Mouse (Mus musculus) testis, adult 2 months (tissue): ENCODE data around the gene Spen. TPM values are rescaled to one million over a fixed set of nuclear protein-coding genes. Genes with fewer than 3 reads are reported as not detected.

Experiments
- H3K27ac ChIP-seq: fragments of 200-500 bp; 2 replicates; pipeline ENCODE4 v1.5.1; 2012; ENCODE audit warnings: low read depth, low read length; ENCODE audit not compliant: control insufficient read depth, insufficient read depth
- H3K27me3 ChIP-seq: fragments of 200-500 bp; 2 replicates; pipeline ENCODE4 v1.6.1; 2012; ENCODE audit warnings: mild to moderate bottlenecking, low read length, moderate library complexity; ENCODE audit not compliant: control insufficient read depth, insufficient read depth
- H3K36me3 ChIP-seq: fragments of 200-500 bp; 2 replicates; pipeline ENCODE4 v1.6.1; 2012; ENCODE audit warnings: mild to moderate bottlenecking, low read length; ENCODE audit not compliant: control insufficient read depth, insufficient read depth
- H3K4me1 ChIP-seq: fragments of 200-500 bp; 2 replicates; pipeline ENCODE4 v1.6.1; 2012; ENCODE audit warnings: low read length; ENCODE audit not compliant: control insufficient read depth, insufficient read depth
- H3K4me3 ChIP-seq: fragments of 200-500 bp; 2 replicates; pipeline ENCODE4 v1.5.1; 2012; ENCODE audit warnings: low read depth, mild to moderate bottlenecking, low read length, moderate library complexity, mixed read lengths; ENCODE audit not compliant: control insufficient read depth
- CTCF ChIP-seq: fragments of 200-500 bp; IDR thresholded peaks from 2 replicates; pipeline ENCODE4 v1.5.1; 2012; ENCODE audit warnings: low read depth, mild to moderate bottlenecking, inconsistent platforms, low read length, moderate library complexity; ENCODE audit not compliant: control insufficient read depth, insufficient read depth, insufficient replicate concordance
- POLR2A ChIP-seq: fragments of 200-500 bp; IDR thresholded peaks from 2 replicates; pipeline ENCODE4 v1.6.1; 2012; ENCODE audit warnings: low read depth, mild to moderate bottlenecking, inconsistent platforms, low read length, moderate library complexity; ENCODE audit not compliant: control insufficient read depth
- polyA plus RNA-seq: library from polyadenylated mRNA; depleted of rRNA; stranded (reverse); fragments of >200 nt; gene quantifications from 2 replicates; pipeline ENCODE4 v1.2.3, GENCODE M21; 2012

Gene Spen
- polyA plus RNA-seq, 1 experiment, result 16.9 TPM

DNA sequence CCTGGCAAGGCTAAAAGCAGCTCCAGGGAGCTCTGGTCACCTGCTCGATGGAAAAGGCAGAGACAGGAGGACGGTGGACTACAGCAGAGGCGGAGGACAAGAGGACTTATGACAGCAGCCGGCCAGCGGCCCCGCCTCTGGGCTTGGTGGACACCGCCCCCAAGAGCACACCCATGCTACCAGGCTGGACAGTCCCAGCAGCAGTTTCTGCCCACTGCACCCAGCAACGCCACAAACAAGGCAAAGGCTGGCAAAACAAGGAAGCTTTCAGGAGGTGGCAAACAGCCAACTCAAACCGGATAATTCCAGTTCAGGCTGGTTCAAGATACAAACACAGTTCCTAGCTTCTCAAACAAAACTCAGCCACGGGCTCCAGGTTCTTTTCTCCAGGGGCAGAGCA, 32.0 kb downstream of the Spen start:
- Histone ChIP-seq H3K27me3 (no peaks in the 10 kb centered on the region), H3K4me1 (peaks cover 7% of the 10 kb centered on the region), H3K27ac (peak overlapping the region; percentile 71), H3K36me3 (no peaks in the 10 kb centered on the region), H3K4me3 (no peak overlapping the region)
- TF ChIP-seq CTCF (no peak), POLR2A (no peak)

DNA sequence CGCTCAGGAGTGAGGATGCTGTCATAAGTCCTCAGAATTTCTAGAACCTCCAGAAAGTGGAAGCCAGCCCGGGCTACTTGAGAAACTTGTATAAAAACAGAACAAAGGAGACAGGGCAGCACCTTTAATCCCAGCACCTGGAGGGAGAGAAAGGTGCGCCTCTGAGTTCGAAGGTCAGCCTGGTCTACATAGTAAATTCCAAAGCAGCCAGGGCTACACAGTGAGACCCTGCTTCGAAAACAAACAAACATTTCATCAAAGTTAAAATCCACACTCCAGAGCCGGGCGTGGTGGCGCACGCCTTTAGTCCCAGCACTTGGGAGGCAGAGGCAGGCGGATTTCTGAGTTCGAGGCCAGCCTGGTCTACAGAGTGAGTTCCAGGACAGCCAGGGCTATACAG, 32.6 kb downstream of the Spen start:
- H3K27me3 ChIP-seq, result no peaks in the 10 kb centered on the region
- peaks cover 7% of the 10 kb centered on the region for H3K4me1 ChIP-seq
- TF ChIP-seq POLR2A, result no peak
- no peak for TF ChIP-seq CTCF
- H3K27ac ChIP-seq, result no peak overlapping the region
- no peaks in the 10 kb centered on the region for H3K36me3 ChIP-seq
- no peak overlapping the region for H3K4me3 ChIP-seq

DNA sequence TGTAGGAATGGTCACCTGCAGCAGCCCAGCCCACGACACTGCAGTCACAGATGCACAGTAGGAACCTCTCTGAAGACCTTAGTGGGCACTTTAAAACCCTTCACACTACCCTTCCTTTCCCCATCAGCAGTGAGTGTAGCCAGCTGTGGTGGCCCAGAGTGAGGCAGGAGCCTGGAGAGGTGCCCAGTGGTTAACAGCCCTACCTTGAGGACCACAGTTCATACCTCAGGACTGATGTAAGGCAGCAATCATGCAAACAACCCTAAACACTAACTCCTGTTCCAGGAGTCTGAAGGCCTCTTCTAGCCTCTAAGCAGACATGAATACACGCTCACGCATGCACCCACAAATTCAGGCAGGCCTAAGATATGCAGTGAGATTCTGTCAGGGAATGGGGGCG, 33.9 kb downstream of the Spen start:
- H3K27me3 ChIP-seq, result no peaks in the 10 kb centered on the region
- no peak overlapping the region for H3K4me3 ChIP-seq
- no peak overlapping the region for H3K27ac ChIP-seq
- TF ChIP-seq POLR2A (no peak), CTCF (no peak)
- H3K36me3 ChIP-seq, result no peaks in the 10 kb centered on the region
- H3K4me1 ChIP-seq, result peaks cover 7% of the 10 kb centered on the region

DNA sequence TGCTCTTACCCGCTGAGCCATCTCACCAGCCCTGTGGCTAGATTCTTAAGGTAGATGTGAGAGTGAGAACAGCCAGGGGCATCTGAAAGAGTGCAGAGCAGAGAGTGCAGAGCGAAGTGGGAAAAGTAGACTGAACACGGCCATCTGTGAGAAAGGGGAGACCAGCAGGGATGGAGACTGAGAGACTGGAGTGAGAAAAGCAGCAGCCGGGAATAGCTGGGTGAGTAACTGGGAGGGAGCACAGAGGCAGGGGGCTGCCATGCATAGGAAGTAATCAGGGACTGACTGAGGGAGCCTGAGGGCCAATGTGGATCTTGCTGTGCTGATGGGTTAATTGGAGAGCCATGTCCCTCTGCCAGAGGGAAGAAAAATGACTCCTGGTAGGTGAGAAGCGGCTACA, 35.7 kb downstream of the Spen start:
- no peaks in the 10 kb centered on the region for H3K36me3 ChIP-seq
- TF ChIP-seq CTCF, result no peak
- H3K27me3 ChIP-seq, result no peaks in the 10 kb centered on the region
- no peak overlapping the region for H3K27ac ChIP-seq
- no peak overlapping the region for H3K4me3 ChIP-seq
- H3K4me1 ChIP-seq, result peaks cover 7% of the 10 kb centered on the region

DNA sequence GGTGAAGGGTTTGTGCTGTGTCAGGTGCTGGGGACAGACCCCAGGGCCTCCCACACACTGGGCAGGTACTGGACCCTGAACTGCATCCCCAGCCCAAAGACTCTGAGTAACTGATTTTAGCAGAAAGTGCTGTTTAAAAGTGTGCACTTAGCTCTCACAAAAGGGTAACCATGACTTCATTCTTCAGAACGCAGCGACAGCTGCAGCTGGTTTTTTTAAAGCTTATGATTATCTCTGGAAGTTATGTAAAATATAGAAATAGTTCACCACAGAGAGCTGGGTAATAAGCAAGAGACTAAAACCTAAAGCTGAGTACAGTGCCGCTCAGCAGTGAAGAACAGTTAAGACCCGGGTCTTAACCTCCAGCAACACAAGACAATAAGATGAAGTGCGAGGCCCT, 37.3 kb downstream of the Spen start:
- H3K4me3 ChIP-seq, result no peak overlapping the region
- H3K27me3 ChIP-seq, result no peaks in the 10 kb centered on the region
- H3K27ac ChIP-seq, result no peak overlapping the region
- no peaks in the 10 kb centered on the region for H3K36me3 ChIP-seq
- H3K4me1 ChIP-seq, result no peaks in the 10 kb centered on the region
- no peak for TF ChIP-seq CTCF
- TF ChIP-seq POLR2A, result no peak

DNA sequence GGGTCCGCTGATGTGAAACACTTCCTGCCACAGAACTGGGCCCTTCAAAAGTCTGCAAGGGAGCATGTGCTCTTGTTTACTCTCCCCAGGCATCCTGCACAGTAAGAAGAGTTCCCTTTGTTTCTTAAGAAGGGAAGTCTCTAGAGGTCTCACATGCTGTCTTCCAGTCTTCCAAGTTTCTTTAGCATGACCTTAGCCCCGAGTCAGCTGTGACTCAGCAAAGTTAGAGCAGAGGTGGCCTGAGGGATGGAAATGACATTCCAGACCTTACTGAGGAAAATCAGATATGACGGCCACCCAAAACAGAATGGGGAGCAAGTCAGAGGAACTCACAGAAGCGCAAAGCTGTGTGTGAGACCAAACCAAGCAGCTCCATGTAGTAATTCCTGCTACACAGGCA, 37.8 kb downstream of the Spen start:
- TF ChIP-seq POLR2A (no peak), CTCF (no peak)
- H3K4me3 ChIP-seq, result no peak overlapping the region
- H3K36me3 ChIP-seq, result no peaks in the 10 kb centered on the region
- no peak overlapping the region for H3K27ac ChIP-seq
- no peaks in the 10 kb centered on the region for H3K27me3 ChIP-seq
- H3K4me1 ChIP-seq, result no peaks in the 10 kb centered on the region

DNA sequence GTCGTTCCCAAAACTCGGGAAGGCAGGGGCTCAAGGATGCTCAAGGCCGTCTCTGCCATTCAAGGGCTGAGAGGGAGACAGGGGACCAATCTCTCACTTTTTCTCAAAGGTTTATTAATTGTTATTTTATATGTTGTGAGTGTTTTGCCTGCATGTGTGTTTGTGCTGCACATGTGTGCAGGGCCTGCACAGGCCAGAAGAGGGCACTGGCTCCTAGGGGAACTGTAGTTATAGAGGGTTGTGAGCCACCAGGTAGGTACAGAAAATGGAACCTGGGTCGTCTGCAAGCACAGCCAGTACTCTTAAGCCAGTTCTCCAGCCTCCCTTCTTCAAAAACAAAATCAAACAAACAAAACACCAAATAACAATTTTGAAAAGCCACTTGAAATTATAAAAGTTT, 49.7 kb downstream of the Spen start:
- Histone ChIP-seq H3K27me3 (no peaks in the 10 kb centered on the region), H3K4me1 (no peaks in the 10 kb centered on the region), H3K36me3 (0 out of 2 replicates have a peak, but pooled peaks cover 4% of the 10 kb centered on the region), H3K4me3 (no peak overlapping the region), H3K27ac (no peak overlapping the region)
- TF ChIP-seq CTCF (peak; percentile 28; the same call in 1 of the 2 replicates), POLR2A (no peak)

DNA sequence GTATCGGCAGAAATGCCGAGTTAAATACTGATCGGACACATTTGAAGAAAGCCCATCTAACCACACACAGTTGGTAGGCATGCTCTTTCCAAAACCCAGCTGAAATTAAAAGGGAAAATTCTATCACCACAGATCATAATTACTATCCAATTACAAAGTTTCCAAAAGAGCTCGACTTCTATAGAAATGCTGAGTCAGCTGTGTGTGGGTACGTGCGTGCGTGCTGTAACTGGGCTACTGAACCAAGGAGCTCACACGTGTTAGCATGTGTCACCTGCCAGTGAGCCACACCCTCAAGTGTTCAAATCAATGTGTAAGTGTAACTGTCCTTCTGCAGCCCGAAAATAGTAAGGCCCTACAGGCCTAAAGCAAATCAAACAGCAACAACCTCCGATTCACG, 50.8 kb downstream of the Spen start:
- H3K36me3 ChIP-seq, result peaks cover 4% of the 10 kb centered on the region; the same call in 1 of the 2 replicates

More for the DNA sequence above, 50.8 kb downstream of the Spen start:
- no peaks in the 10 kb centered on the region for H3K27me3 ChIP-seq
- H3K4me3 ChIP-seq, result no peak overlapping the region
- H3K4me1 ChIP-seq, result no peaks in the 10 kb centered on the region
- H3K27ac ChIP-seq, result no peak overlapping the region
- TF ChIP-seq POLR2A (no peak), CTCF (no peak)
